Mouse (Mus musculus): ENCODE results near the gene Mob2. TPM values are rescaled to one million over a fixed set of nuclear protein-coding genes. Genes with fewer than 3 reads are reported as not detected.

The Mob2 gene
- polyA plus RNA-seq, 1 experiment from 2014 or later: 68.2 TPM

- H3K4me1 ChIP-seq (ENCODE audit: control insufficient read depth, insufficient read depth, low read length): no peaks in the 10 kb centered on the region
- H3K9ac ChIP-seq (replicated peaks; ENCODE audit: low read depth, low read length): no peak overlapping the region
- no peaks in the 10 kb centered on the region for H3K9me3 ChIP-seq (ENCODE audit: control insufficient read depth, low read depth, low read length)
- no peak overlapping the region for H3K4me3 ChIP-seq (ENCODE audit: low read depth, low read length)
- peaks cover 3% of the 10 kb centered on the region; the same call in 1 of the 2 replicates for H3K36me3 ChIP-seq (ENCODE audit: control insufficient read depth, insufficient read depth, low read length)
- no peaks in the 10 kb centered on the region for H3K27me3 ChIP-seq (ENCODE audit: control insufficient read depth, insufficient read depth, low read length)
- H3K27ac ChIP-seq (ENCODE audit: low read length): no peak overlapping the region
- H3K4me2 ChIP-seq (replicated peaks; ENCODE audit: low read depth, low read length): no peak overlapping the region
- ATAC-seq (ENCODE audit: insufficient number of reproducible peaks, insufficient read depth, low FRiP score, low read depth): no peak
These were observed 10.3 kb downstream of the Mob2 start for GRCm38 (mm10) chr7:142050536-142050935.

GRCm38 (mm10) chr7:142045932-142046331, 14.9 kb downstream of the Mob2 start:
- H3K9me3 ChIP-seq (ENCODE audit: control insufficient read depth, low read depth, low read length): no peaks in the 10 kb centered on the region
- no peaks in the 10 kb centered on the region for H3K27me3 ChIP-seq (ENCODE audit: control insufficient read depth, insufficient read depth, low read length)
- no peak overlapping the region for H3K9ac ChIP-seq (replicated peaks; ENCODE audit: low read depth, low read length)
- no peaks in the 10 kb centered on the region for H3K4me1 ChIP-seq (ENCODE audit: control insufficient read depth, insufficient read depth, low read length)
- no peak overlapping the region for H3K4me2 ChIP-seq (replicated peaks; ENCODE audit: low read depth, low read length)
- no peaks in the 10 kb centered on the region; the same call in 1 of the 2 replicates for H3K36me3 ChIP-seq (ENCODE audit: control insufficient read depth, insufficient read depth, low read length)
- H3K4me3 ChIP-seq (ENCODE audit: low read depth, low read length): no peak overlapping the region
- H3K27ac ChIP-seq (ENCODE audit: low read length): no peak overlapping the region
- WGBS: 79% methylated on average over 1 of the region's 1 CpGs
- no peak for ATAC-seq (ENCODE audit: insufficient number of reproducible peaks, insufficient read depth, low FRiP score, low read depth)

GRCm38 (mm10) chr7:142045344-142045743, 15.5 kb downstream of the Mob2 start:
- Histone ChIP-seq H3K36me3 (ENCODE audit: control insufficient read depth, insufficient read depth, low read length) (no peaks in the 10 kb centered on the region; the same call in 1 of the 2 replicates), H3K9ac (replicated peaks; ENCODE audit: low read depth, low read length) (no peak overlapping the region), H3K4me3 (ENCODE audit: low read depth, low read length) (no peak overlapping the region), H3K4me1 (ENCODE audit: control insufficient read depth, insufficient read depth, low read length) (no peaks in the 10 kb centered on the region), H3K9me3 (ENCODE audit: control insufficient read depth, low read depth, low read length) (no peaks in the 10 kb centered on the region), H3K27ac (ENCODE audit: low read length) (no peak overlapping the region), H3K27me3 (ENCODE audit: control insufficient read depth, insufficient read depth, low read length) (no peaks in the 10 kb centered on the region), H3K4me2 (replicated peaks; ENCODE audit: low read depth, low read length) (no peak overlapping the region)
- 60% methylated on average over 2 of the region's 2 CpGs for WGBS
- ATAC-seq (ENCODE audit: insufficient number of reproducible peaks, insufficient read depth, low FRiP score, low read depth): no peak

GRCm38 (mm10) chr7:142040756-142041155, 20.1 kb downstream of the Mob2 start:
- WGBS: 91% methylated on average over 3 of the region's 3 CpGs
- no peak for ATAC-seq (ENCODE audit: insufficient number of reproducible peaks, insufficient read depth, low FRiP score, low read depth)

GRCm38 (mm10) chr7:142037553-142038170, 23.2 kb downstream of the Mob2 start:
- 63% methylated on average over 4 of the region's 4 CpGs for WGBS
- H3K9me3 ChIP-seq (ENCODE audit: control insufficient read depth, low read depth, low read length): no peaks in the 10 kb centered on the region
- no peaks in the 10 kb centered on the region for H3K4me1 ChIP-seq (ENCODE audit: control insufficient read depth, insufficient read depth, low read length)
- peak; percentile 65; the same call in 1 of the 2 replicates for ATAC-seq (ENCODE audit: insufficient number of reproducible peaks, insufficient read depth, low FRiP score, low read depth)
- no peak overlapping the region for H3K27ac ChIP-seq (ENCODE audit: low read length)
- no peak overlapping the region for H3K9ac ChIP-seq (replicated peaks; ENCODE audit: low read depth, low read length)
- H3K27me3 ChIP-seq (ENCODE audit: control insufficient read depth, insufficient read depth, low read length): no peaks in the 10 kb centered on the region
- no peak overlapping the region for H3K4me3 ChIP-seq (ENCODE audit: low read depth, low read length)
- no peak overlapping the region for H3K4me2 ChIP-seq (replicated peaks; ENCODE audit: low read depth, low read length)
- no peaks in the 10 kb centered on the region for H3K36me3 ChIP-seq (ENCODE audit: control insufficient read depth, insufficient read depth, low read length)

More at GRCm38 (mm10) chr7:142040756-142041155, 20.1 kb downstream of the Mob2 start:
- Histone ChIP-seq H3K4me2 (replicated peaks; ENCODE audit: low read depth, low read length) (no peak overlapping the region), H3K27ac (ENCODE audit: low read length) (no peak overlapping the region), H3K9ac (replicated peaks; ENCODE audit: low read depth, low read length) (no peak overlapping the region), H3K4me1 (ENCODE audit: control insufficient read depth, insufficient read depth, low read length) (no peaks in the 10 kb centered on the region), H3K27me3 (ENCODE audit: control insufficient read depth, insufficient read depth, low read length) (no peaks in the 10 kb centered on the region), H3K4me3 (ENCODE audit: low read depth, low read length) (no peak overlapping the region), H3K9me3 (ENCODE audit: control insufficient read depth, low read depth, low read length) (no peaks in the 10 kb centered on the region), H3K36me3 (ENCODE audit: control insufficient read depth, insufficient read depth, low read length) (no peaks in the 10 kb centered on the region)

- Histone ChIP-seq H3K4me2 (replicated peaks; ENCODE audit: low read depth, low read length) (no peak overlapping the region), H3K9ac (replicated peaks; ENCODE audit: low read depth, low read length) (no peak overlapping the region), H3K27me3 (ENCODE audit: control insufficient read depth, insufficient read depth, low read length) (no peaks in the 10 kb centered on the region), H3K36me3 (ENCODE audit: control insufficient read depth, insufficient read depth, low read length) (no peaks in the 10 kb centered on the region), H3K27ac (ENCODE audit: low read length) (no peak overlapping the region), H3K4me1 (ENCODE audit: control insufficient read depth, insufficient read depth, low read length) (no peaks in the 10 kb centered on the region), H3K9me3 (ENCODE audit: control insufficient read depth, low read depth, low read length) (no peaks in the 10 kb centered on the region), H3K4me3 (ENCODE audit: low read depth, low read length) (no peak overlapping the region)
- no peak for ATAC-seq (ENCODE audit: insufficient number of reproducible peaks, insufficient read depth, low FRiP score, low read depth)
- WGBS: 66% methylated on average over 2 of the region's 2 CpGs
These were observed 25.6 kb downstream of the Mob2 start for GRCm38 (mm10) chr7:142035048-142035811.

GRCm38 (mm10) chr7:142034198-142034597, 26.7 kb downstream of the Mob2 start:
- H3K27ac ChIP-seq (ENCODE audit: low read length): no peak overlapping the region
- H3K9ac ChIP-seq (replicated peaks; ENCODE audit: low read depth, low read length): no peak overlapping the region
- no peak overlapping the region for H3K4me2 ChIP-seq (replicated peaks; ENCODE audit: low read depth, low read length)
- no peaks in the 10 kb centered on the region for H3K9me3 ChIP-seq (ENCODE audit: control insufficient read depth, low read depth, low read length)
- no peaks in the 10 kb centered on the region for H3K36me3 ChIP-seq (ENCODE audit: control insufficient read depth, insufficient read depth, low read length)
- no peak for ATAC-seq (ENCODE audit: insufficient number of reproducible peaks, insufficient read depth, low FRiP score, low read depth)
- WGBS: 80% methylated on average over 2 of the region's 2 CpGs
- no peak overlapping the region for H3K4me3 ChIP-seq (ENCODE audit: low read depth, low read length)
- no peaks in the 10 kb centered on the region for H3K27me3 ChIP-seq (ENCODE audit: control insufficient read depth, insufficient read depth, low read length)
- no peaks in the 10 kb centered on the region for H3K4me1 ChIP-seq (ENCODE audit: control insufficient read depth, insufficient read depth, low read length)

GRCm38 (mm10) chr7:142030073-142030472, 30.8 kb downstream of the Mob2 start:
- H3K4me3 ChIP-seq (ENCODE audit: low read depth, low read length): no peak overlapping the region
- H3K36me3 ChIP-seq (ENCODE audit: control insufficient read depth, insufficient read depth, low read length): no peaks in the 10 kb centered on the region
- H3K27ac ChIP-seq (ENCODE audit: low read length): no peak overlapping the region
- ATAC-seq (ENCODE audit: insufficient number of reproducible peaks, insufficient read depth, low FRiP score, low read depth): no peak
- no peaks in the 10 kb centered on the region for H3K9me3 ChIP-seq (ENCODE audit: control insufficient read depth, low read depth, low read length)
- no peak overlapping the region for H3K9ac ChIP-seq (replicated peaks; ENCODE audit: low read depth, low read length)
- peaks cover 18% of the 10 kb centered on the region for H3K4me1 ChIP-seq (ENCODE audit: control insufficient read depth, insufficient read depth, low read length)
- H3K4me2 ChIP-seq (replicated peaks; ENCODE audit: low read depth, low read length): no peak overlapping the region
- no peaks in the 10 kb centered on the region for H3K27me3 ChIP-seq (ENCODE audit: control insufficient read depth, insufficient read depth, low read length)
